Mouse (Mus musculus) lung, postnatal 0 days (tissue): ENCODE data around the gene Ikzf1.

ENCODE experiments used
- CTCF ChIP-seq: IDR thresholded peaks from 2 replicates; pipeline ENCODE4 v1.5.1; 2016; ENCODE audit warnings: antibody characterized with exemption, mild to moderate bottlenecking
- EP300 ChIP-seq: IDR thresholded peaks from 2 replicates; pipeline ENCODE4 v1.6.1; 2016; ENCODE audit warnings: antibody characterized with exemption, mild to moderate bottlenecking, control low read depth

- TF ChIP-seq CTCF, result no peak
- no peak for TF ChIP-seq EP300
Measured at GRCm38 (mm10) chr11:11778345-11778744, 93.5 kb downstream of the Ikzf1 start.
